Mouse (Mus musculus) liver, adult (tissue): ENCODE results near the gene Cpn2.

Source experiments
- GATA4 ChIP-seq: IDR thresholded peaks from 2 replicates; pipeline ENCODE4 v1.6.1; 2014; ENCODE audit warnings: mild to moderate bottlenecking, low read length; ENCODE audit not compliant: insufficient replicate concordance

Cpn2 gene

GRCm38 (mm10) chr16:30295106-30295505, 27.8 kb upstream of the Cpn2 start:
- no peak for TF ChIP-seq GATA4

GRCm38 (mm10) chr16:30290436-30290835, 23.1 kb upstream of the Cpn2 start:
- TF ChIP-seq GATA4: no peak

- TF ChIP-seq GATA4: no peak
Observed at GRCm38 (mm10) chr16:30285701-30286100, 18.4 kb upstream of the Cpn2 start.

DNA sequence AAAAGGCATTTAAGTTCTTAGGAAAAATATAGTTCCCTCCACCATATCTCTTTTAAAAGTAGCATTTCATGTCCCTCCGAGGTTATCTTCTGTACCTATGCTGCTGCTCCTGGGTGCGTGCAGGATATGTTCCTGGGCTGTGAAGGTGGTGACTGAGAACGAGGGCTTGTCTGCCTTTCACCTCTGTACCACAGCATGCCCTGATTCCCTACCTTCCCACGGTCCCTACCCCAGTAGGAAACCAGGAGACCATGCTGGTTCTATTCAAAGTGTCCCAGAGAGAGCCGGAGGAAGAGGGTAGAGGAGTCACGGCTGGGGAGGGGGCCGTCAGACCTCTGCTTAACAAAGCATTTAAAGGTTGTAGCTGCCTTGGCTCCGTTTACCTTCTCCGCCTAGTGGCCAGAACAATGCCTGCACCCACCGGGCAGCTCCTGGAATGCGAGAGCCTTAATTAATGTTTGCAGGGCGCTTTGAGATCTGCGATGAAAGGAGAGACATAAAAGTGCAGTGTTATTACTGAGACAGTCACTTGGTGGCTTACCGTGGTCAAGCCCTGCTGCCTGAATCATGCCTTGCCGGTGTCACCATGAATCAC, 16.5 kb upstream of the Cpn2 start:
- TF ChIP-seq GATA4: no peak

GRCm38 (mm10) chr16:30282844-30283495, 15.7 kb upstream of the Cpn2 start, which contains the start of gene Lrrc15:
Lrrc15 (minus strand) TSS chr16:30283256.
- no peak for TF ChIP-seq GATA4

DNA sequence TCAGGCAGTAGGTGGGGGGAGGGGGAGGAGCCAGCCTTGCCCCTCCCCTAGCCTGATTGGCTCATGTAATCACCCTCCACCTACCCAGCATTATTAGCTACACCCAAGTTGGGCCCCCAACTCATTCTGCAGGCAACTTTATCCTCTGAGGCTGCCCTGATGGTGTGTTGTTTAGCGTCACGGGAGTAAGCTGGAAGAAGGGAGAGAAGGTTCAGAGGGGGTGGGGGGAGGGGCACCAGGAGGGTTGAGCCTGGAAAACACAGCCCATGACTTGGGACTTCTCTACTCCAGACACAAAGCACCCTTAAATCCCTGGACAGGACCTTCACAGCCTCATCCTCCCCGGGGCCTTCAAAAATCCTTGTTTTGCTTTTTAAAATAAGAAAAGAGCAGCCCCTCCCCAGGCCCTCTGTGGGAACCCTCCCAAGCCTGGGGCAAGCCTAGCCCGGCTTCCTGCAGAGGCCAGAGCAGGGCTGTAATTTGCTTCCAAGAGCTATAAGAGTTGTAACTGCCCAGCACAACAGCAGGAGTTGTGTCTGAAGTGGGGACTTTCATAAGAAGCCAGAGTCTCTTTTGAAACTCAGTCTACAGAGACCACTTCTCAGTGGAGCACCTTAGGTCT, 13.5 kb upstream of the Cpn2 start:
- TF ChIP-seq GATA4: no peak

DNA sequence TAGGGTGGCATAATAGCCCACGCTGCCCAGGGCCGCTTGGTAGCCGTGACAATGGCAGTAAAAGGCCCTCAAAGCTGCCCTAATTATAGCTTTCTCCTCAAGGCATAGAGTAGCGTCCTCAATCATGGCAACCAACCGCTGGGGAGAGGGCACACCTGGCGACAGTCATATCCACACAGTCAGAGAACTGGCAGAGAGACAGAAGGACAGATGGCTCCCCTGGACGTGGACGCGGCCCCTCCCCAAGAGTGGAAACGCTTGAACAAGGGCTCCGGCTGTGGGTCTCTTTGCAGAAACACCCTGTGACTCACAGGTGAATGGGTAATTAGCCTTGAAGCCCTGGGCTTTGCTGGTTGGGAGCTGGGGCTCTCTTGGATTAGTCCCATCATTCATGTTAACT, 11.1 kb upstream of the Cpn2 start:
- TF ChIP-seq GATA4: no peak

DNA sequence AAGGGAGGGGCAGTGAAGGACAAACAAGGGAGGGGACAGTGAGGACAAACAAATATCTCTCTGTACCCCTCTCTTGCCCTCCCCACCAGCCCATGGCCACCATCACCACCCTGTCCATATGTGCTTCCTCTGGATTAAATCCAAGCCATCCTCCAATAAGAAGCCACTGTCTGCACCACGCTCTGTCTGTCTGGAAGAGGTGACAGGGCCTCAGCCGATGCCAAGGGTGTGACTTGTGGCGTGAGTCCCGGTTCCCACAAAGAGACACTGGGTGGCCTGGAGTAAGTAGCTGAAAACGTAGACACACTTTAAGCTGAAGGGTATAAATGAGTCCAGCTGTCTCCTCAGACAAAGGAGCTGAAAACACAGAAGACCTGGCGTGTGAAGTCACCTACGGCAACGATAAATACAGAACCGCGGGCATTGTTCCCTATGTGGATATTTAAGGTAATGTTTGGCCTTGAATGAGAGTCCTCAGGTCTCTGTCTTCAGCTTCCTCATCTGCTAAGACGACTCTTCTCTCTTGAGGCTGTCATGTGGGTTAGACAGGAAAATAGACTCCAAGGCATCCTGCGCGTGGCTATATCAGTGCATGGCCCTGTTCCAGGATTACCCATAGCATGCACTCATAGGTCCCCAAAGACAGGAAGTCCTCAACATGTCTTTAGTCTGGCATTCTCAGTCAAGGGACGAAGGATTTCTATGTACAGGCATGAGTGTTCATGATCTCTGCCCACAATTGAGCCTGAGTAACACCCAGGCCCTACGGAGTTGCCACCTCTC, 8.4 kb upstream of the Cpn2 start:
- no peak for TF ChIP-seq GATA4

- TF ChIP-seq GATA4: no peak
Observed at GRCm38 (mm10) chr16:30273065-30273464, 5.8 kb upstream of the Cpn2 start.

- no peak for TF ChIP-seq GATA4
Observed at GRCm38 (mm10) chr16:30271941-30272595, 4.8 kb upstream of the Cpn2 start.

DNA sequence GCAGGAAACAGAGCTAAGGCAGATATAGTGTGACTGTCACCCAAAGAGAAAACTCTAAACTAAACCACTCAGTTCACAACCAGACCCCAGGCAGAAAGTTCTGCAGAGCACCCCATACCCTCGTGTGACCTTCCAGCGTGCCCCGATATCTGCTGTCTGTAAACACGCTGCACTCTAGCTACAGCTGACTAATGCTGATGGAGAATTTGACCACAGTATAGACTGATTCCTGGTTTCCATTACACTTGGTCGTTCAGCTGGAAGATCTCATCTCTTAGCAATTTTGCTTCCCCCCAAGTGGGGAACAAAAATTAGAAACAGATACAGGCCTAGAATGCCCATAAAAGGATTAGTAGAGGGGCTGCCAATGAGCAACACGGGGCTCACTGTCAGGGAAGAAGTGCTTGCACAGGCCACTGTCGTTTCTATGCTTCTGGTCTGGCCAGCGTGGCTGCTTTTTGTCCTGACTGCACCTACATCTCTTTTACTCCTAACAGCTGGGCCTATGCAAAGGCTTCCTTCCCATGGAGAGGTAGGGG, 4.0 kb upstream of the Cpn2 start:
- no peak for TF ChIP-seq GATA4

DNA sequence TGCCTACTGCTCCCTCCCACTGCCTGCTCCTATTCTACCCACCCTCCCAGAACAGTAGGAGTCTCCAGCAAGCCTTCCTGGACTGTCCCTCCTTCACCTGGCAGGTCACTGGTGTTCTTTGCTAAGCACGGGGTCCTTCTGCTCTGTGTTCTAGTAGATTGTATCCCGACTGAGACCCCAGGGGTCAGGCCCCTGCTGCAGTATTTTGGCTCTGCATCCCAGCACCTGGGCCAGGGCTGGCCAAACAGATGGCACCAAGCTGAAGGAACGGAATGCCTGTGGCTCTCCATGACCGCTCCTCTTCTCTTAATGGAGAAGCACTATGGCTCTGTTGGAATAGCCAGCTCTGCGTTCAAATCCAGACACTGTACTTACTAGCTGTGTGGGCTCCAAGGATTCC, 738 bp downstream of the Cpn2 start:
- no peak for TF ChIP-seq GATA4

DNA sequence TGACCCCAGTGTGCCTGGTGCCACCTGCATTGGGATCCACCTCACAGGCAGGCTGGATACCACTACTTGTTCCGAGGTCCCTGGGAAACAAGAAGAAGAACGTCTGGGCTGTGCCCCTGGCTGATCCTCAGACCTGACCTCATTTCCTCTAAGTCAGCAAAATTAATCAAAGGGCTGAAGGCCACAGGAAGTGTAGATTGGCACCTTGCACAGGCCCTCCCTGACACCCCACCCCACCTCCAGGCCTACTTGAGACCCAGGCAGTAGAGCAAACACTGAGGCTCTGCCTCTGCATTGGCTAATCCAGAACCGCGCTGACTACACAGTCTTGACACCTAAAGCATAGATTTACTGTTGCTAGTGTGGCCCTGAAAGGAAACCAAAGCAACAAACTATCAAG, 1.7 kb downstream of the Cpn2 start:
- TF ChIP-seq GATA4: no peak

DNA sequence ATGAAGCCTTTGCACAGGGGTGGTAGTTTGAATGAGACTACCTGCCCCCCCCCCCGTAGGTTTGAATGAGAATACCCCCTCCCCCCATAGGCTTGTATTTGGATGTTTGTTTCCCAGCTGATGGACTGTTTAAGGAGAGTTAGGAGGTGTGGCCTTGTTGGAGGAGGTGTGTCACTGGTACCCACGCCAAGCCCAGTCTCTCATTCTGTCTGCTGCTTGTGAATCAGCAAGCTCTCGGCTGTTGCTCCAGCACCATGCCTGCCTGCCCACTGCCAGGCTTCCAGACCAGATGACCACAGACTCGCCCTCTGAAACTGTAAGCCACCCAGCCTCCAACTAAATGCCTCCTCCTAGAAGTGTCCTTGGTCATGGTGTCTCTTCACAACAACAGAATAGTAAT, 4.1 kb downstream of the Cpn2 start:
- TF ChIP-seq GATA4: no peak

- no peak for TF ChIP-seq GATA4
Observed at GRCm38 (mm10) chr16:30262664-30263063, 4.6 kb downstream of the Cpn2 start.
